Mouse (Mus musculus): Measurements from ENCODE around the gene Nt5c3b. TPM values are rescaled to one million over a fixed set of nuclear protein-coding genes. Genes with fewer than 3 reads are reported as not detected.
A peak's percentile ranks its signal among the peaks of the same experiment; 100 is the strongest.

Nt5c3b gene
- polyA plus RNA-seq, 1 experiment, result 83.4 TPM

DNA sequence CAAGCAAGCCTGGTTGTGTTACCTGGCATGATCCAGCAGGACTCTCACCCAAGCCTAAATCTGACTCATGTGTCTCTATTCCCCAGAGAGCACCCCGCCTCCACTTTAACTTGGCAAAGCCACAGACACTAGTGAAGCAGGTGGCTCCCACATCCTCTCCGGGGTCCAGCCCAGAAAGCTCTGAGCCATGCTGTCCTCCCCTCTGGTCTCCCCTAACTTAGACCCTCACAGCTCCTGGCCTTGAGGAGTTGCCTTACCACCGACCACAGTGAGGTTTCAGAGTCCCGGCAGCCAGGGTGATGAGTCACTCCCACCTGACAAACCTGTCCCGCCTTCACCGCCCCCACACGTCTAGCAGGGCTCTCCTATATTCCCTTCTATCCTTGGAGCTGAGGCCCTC is 47.9 kb downstream of the Nt5c3b start:
- Histone ChIP-seq H3K27me3 (ENCODE audit: control insufficient read depth, insufficient read depth, insufficient read length) (no peaks in the 10 kb centered on the region), H3K4me3 (ENCODE audit: insufficient read depth, poor library complexity, severe bottlenecking) (no peak overlapping the region), H3K79me2 (ENCODE audit: control insufficient read depth, insufficient read depth) (peaks cover 86% of the 10 kb centered on the region), H3K36me3 (ENCODE audit: control insufficient read depth, insufficient read depth) (no peaks in the 10 kb centered on the region), H3K79me3 (ENCODE audit: low read depth) (peaks cover 59% of the 10 kb centered on the region), H3ac (ENCODE audit: control insufficient read depth, insufficient read length, low read depth) (no peak overlapping the region)
- no peak for TF ChIP-seq CEBPB (IDR thresholded peaks at IDR 0.05; ENCODE audit: low read depth)
- TF ChIP-seq CTCF (IDR thresholded peaks at IDR 0.05; ENCODE audit: control insufficient read depth, insufficient read depth, insufficient read length), result no peak
- TF ChIP-seq USF1 (IDR thresholded peaks at IDR 0.05; ENCODE audit: low read depth), result no peak
- TF ChIP-seq MAX (IDR thresholded peaks at IDR 0.05), result peak; percentile 14
- no peak for TF ChIP-seq MYOG (IDR thresholded peaks at IDR 0.05; ENCODE audit: control insufficient read depth, extremely low read depth, insufficient read length)
- TF ChIP-seq FOSL1 (IDR thresholded peaks at IDR 0.05; ENCODE audit: insufficient read depth, low read length, poor library complexity, severe bottlenecking), result no peak
- TF ChIP-seq MYOD1 (IDR thresholded peaks at IDR 0.05; ENCODE audit: control insufficient read depth, insufficient read length, low read depth), result peak; percentile 48

DNA sequence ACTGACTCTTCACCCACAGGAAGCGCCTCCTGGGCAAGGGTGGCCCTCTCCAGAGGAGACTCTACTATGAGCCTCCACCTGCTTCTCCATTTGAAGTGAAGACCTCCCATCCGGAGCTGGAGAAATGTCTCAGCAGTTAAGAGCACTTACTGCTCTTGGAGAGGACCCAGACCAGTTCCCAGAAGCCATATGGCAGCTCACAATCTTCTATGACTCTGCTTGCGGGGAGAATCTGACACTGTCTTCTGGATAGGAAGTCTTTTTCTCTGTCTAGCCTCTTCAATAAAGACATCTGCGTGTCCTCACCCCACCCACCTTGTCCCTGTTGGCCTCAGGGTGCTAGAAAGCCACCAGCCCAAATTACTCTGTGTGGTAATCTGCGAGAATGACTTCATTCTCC is 48.6 kb downstream of the Nt5c3b start:
- Histone ChIP-seq H3K27me3 (ENCODE audit: control insufficient read depth, insufficient read depth, insufficient read length) (no peaks in the 10 kb centered on the region), H3ac (ENCODE audit: control insufficient read depth, insufficient read length, low read depth) (no peak overlapping the region), H3K79me2 (ENCODE audit: control insufficient read depth, insufficient read depth) (peaks cover 94% of the 10 kb centered on the region), H3K4me3 (ENCODE audit: insufficient read depth, poor library complexity, severe bottlenecking) (no peak overlapping the region), H3K36me3 (ENCODE audit: control insufficient read depth, insufficient read depth) (no peaks in the 10 kb centered on the region), H3K79me3 (ENCODE audit: low read depth) (peaks cover 60% of the 10 kb centered on the region)
- TF ChIP-seq FOSL1 (IDR thresholded peaks at IDR 0.05; ENCODE audit: insufficient read depth, low read length, poor library complexity, severe bottlenecking) (no peak), MYOD1 (IDR thresholded peaks at IDR 0.05; ENCODE audit: control insufficient read depth, insufficient read length, low read depth) (no peak), USF1 (IDR thresholded peaks at IDR 0.05; ENCODE audit: low read depth) (no peak), CEBPB (IDR thresholded peaks at IDR 0.05; ENCODE audit: low read depth) (no peak), MYOG (IDR thresholded peaks at IDR 0.05; ENCODE audit: control insufficient read depth, extremely low read depth, insufficient read length) (no peak), MAX (IDR thresholded peaks at IDR 0.05) (no peak), CTCF (IDR thresholded peaks at IDR 0.05; ENCODE audit: control insufficient read depth, insufficient read depth, insufficient read length) (no peak)

DNA sequence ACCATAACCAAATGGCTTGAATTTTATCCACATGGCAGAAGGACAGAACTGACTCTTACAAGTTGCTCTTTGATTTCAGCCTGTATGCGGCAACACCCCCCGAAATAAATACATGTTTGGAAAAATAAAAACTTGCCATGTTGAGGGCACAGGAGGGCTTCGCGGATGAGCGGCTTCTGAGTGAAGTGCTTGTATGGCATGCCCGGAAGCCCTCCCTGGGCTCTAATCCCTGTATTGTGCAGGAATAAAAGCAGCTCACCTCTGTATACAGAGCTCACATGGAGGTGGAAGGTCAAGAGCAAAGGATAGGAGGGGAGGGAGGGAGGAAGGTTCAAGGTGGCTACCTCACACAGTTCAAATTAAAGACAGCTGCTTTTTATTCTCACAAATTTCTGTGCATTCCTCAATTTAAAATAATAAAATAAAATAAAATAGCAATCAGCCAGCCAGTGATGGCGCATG is 49.7 kb downstream of the Nt5c3b start:
- TF ChIP-seq MYOG (IDR thresholded peaks at IDR 0.05; ENCODE audit: control insufficient read depth, extremely low read depth, insufficient read length) (no peak), MYOD1 (IDR thresholded peaks at IDR 0.05; ENCODE audit: control insufficient read depth, insufficient read length, low read depth) (no peak), USF1 (IDR thresholded peaks at IDR 0.05; ENCODE audit: low read depth) (no peak), MAX (IDR thresholded peaks at IDR 0.05) (no peak), CTCF (IDR thresholded peaks at IDR 0.05; ENCODE audit: control insufficient read depth, insufficient read depth, insufficient read length) (no peak), FOSL1 (IDR thresholded peaks at IDR 0.05; ENCODE audit: insufficient read depth, low read length, poor library complexity, severe bottlenecking) (no peak), CEBPB (IDR thresholded peaks at IDR 0.05; ENCODE audit: low read depth) (no peak)
- no peaks in the 10 kb centered on the region for H3K27me3 ChIP-seq (ENCODE audit: control insufficient read depth, insufficient read depth, insufficient read length)
- peaks cover 99% of the 10 kb centered on the region for H3K79me2 ChIP-seq (ENCODE audit: control insufficient read depth, insufficient read depth)
- peaks cover 66% of the 10 kb centered on the region for H3K79me3 ChIP-seq (ENCODE audit: low read depth)
- no peak overlapping the region for H3ac ChIP-seq (ENCODE audit: control insufficient read depth, insufficient read length, low read depth)
- H3K4me3 ChIP-seq (ENCODE audit: insufficient read depth, poor library complexity, severe bottlenecking), result no peak overlapping the region
- no peaks in the 10 kb centered on the region for H3K36me3 ChIP-seq (ENCODE audit: control insufficient read depth, insufficient read depth)

DNA sequence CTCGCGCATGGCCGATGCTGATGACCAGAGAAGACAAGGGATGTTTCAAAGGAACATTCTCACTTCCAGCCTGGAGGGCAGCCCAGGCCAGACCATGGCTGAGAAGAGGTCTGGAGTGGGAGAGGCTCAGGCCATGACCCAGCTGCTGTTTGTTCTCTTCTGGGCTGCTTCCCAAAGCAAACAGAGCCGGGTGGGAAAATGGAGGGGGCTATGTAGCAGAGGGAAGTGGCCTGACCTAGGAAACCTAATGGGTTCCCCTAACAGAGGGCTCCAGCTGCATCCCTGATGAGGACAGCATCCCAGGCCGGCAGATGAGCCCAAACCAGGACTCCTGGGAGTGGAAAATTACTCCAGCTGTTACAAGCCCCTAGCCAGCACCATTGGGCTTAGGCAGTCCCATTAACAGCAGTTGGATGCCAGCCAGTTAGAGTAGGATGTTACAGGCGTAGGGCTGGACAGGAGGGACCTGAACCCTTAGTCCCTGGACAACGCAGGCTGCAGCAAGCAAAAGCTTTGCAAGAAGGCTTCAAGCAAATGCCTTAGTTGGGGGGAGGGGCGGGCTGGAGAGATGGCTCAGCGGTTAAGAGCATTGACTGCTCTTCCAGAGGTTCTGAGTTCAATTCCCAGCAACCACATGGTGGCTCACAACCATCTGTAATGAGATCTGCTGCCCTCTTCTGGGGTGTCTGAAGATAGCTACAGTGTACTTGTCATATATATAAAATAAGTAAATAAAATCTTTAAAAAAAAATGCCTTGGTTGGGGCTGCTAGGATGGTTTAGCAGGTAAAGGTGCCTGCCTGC is 50.3 kb downstream of the Nt5c3b start:
- H3K79me3 ChIP-seq (ENCODE audit: low read depth), result peaks cover 65% of the 10 kb centered on the region
- TF ChIP-seq MYOD1 (IDR thresholded peaks at IDR 0.05; ENCODE audit: control insufficient read depth, insufficient read length, low read depth) (peak; percentile 73), USF1 (IDR thresholded peaks at IDR 0.05; ENCODE audit: low read depth) (no peak)
- H3K4me3 ChIP-seq (ENCODE audit: insufficient read depth, poor library complexity, severe bottlenecking), result no peak overlapping the region
- peaks cover 99% of the 10 kb centered on the region for H3K79me2 ChIP-seq (ENCODE audit: control insufficient read depth, insufficient read depth)
- no peak overlapping the region for H3ac ChIP-seq (ENCODE audit: control insufficient read depth, insufficient read length, low read depth)
- no peaks in the 10 kb centered on the region for H3K27me3 ChIP-seq (ENCODE audit: control insufficient read depth, insufficient read depth, insufficient read length)
- H3K36me3 ChIP-seq (ENCODE audit: control insufficient read depth, insufficient read depth), result peaks cover 6% of the 10 kb centered on the region

DNA sequence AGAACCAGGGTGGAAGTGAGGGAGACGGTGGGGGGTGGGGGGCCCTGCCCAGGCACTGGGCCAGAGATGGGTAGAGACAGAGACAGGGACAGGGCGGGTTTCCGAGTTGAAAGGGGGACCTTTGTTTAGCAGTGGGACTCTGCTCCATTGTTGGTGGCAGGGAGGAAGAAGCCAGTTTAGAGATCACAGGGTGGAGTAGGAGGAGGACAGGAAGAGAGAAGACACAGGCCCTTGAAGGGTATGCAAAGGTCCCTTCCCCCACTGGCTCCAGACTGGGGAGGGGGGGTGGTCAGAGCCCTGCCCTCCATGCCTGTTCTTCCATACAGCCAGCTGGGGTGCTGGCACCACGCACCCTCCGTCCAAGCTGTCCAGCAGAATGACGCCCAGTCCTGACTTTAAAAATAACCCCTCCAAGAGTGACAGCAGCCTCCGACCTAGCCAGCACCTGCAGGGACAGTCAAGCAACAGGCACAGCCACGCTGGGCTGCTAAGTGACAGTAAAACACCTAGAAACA is 51.6 kb downstream of the Nt5c3b start:
- Histone ChIP-seq H3K36me3 (ENCODE audit: control insufficient read depth, insufficient read depth) (peaks cover 16% of the 10 kb centered on the region), H3K79me3 (ENCODE audit: low read depth) (peaks cover 60% of the 10 kb centered on the region), H3K79me2 (ENCODE audit: control insufficient read depth, insufficient read depth) (peaks cover 91% of the 10 kb centered on the region), H3ac (ENCODE audit: control insufficient read depth, insufficient read length, low read depth) (no peak overlapping the region), H3K4me3 (ENCODE audit: insufficient read depth, poor library complexity, severe bottlenecking) (no peak overlapping the region), H3K27me3 (ENCODE audit: control insufficient read depth, insufficient read depth, insufficient read length) (no peaks in the 10 kb centered on the region)
- TF ChIP-seq USF1 (IDR thresholded peaks at IDR 0.05; ENCODE audit: low read depth) (no peak), MYOG (IDR thresholded peaks at IDR 0.05; ENCODE audit: control insufficient read depth, extremely low read depth, insufficient read length) (no peak), FOSL1 (IDR thresholded peaks at IDR 0.05; ENCODE audit: insufficient read depth, low read length, poor library complexity, severe bottlenecking) (no peak), CEBPB (IDR thresholded peaks at IDR 0.05; ENCODE audit: low read depth) (no peak), MAX (IDR thresholded peaks at IDR 0.05) (no peak), CTCF (IDR thresholded peaks at IDR 0.05; ENCODE audit: control insufficient read depth, insufficient read depth, insufficient read length) (no peak), MYOD1 (IDR thresholded peaks at IDR 0.05; ENCODE audit: control insufficient read depth, insufficient read length, low read depth) (no peak)
